Mouse (Mus musculus) C2C12 (cell line): Measurements from ENCODE around the gene B3gnt7.

Experiments used
- CTCF ChIP-seq: IDR thresholded peaks from one replicate; pipeline ENCODE4 v1.5.1; 2011; ENCODE audit not compliant: control insufficient read depth, insufficient read depth, insufficient read length
- FOSL1 ChIP-seq: IDR thresholded peaks from one replicate; pipeline ENCODE4 v1.8.0; 2011; ENCODE audit warnings: mild to moderate bottlenecking, low read length; ENCODE audit not compliant: poor library complexity, insufficient read depth, severe bottlenecking
- MAX ChIP-seq: IDR thresholded peaks from one replicate; pipeline ENCODE4 v1.6.1; 2011; ENCODE audit warnings: mild to moderate bottlenecking, control low read depth

- TF ChIP-seq CTCF (no peak), FOSL1 (no peak), MAX (no peak)
Observed at GRCm38 (mm10) chr1:86354186-86354585, 51.6 kb downstream of the B3gnt7 start.
